24 mouse cellular contexts compared by ENCODE assay signal in the genomic region with DNA sequence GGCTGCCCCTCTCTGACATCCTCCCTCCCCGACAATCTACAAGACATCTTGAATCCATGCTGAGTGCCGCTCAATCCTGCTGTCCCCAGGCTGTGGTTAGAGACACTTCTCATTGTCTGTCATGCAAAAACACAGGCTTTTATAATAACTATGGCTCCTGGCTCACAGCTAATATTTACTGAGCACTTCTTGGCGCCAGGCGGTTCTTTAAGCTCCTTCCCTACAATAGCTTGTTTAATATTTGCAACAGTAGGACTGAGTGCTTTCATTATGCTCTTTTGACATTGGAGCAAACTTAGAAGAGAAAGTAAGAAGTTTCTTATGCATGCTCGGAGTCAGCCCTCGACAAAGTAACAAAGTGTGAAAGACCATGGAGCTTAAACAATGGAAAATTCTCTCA.
A peak's percentile ranks its signal among the peaks of the same experiment; 100 is the strongest.
DNase-seq lines count a peak whose midpoint lies in the region; ATAC-seq and TF ChIP-seq lines count a peak whose summit lies in the region.
"Had no signal": no experiment of that assay in that cellular context is flagged by ENCODE, and none has a peak within 500 bp of the region (broad histone marks: within the 10 kb centered on the region; RNA-seq: fewer than 3 reads in every experiment).

No protein-coding gene starts in this region.

- DNase-seq in lung, adult 2 months, result peak; percentile 21
- DNase-seq in lung, postnatal 10 days, result no peak
- peak; percentile 63 for DNase-seq in lung, postnatal 0 days (ENCODE audit: low spot score)
- DNase-seq in lung, postnatal 36 days, result peak; percentile 47
- DNase-seq in layer of hippocampus, postnatal 10 days (ENCODE audit: low spot score in 2 of 2), result no peak
- no peak for DNase-seq in spleen, postnatal 36 days (ENCODE audit: low spot score in 2 of 2)
- DNase-seq in forebrain, embryonic 14.5 days (ENCODE audit: low spot score), result no peak
- DNase-seq: adrenal gland, adult 2 months; adrenal gland, postnatal 10 days; adrenal gland, postnatal 25 days; cerebellum, adult 11 months; cerebellum, adult 18-20 months; cerebellum, adult 8-10 months; cerebellum, adult 9-11 months; cerebellum, postnatal 14 days; cerebellum, postnatal 36 days; embryo, embryonic 11 days had no signal

- TF ChIP-seq EP300 in lung, postnatal 0 days (IDR thresholded peaks at IDR 0.05), result peak; percentile 68

- 58% methylated on average over 6 of the region's 6 CpGs for WGBS in lung, adult 2 months
- 48% methylated on average over 6 of the region's 6 CpGs for WGBS in lung, embryonic 15.5 days
- 48% methylated on average over 6 of the region's 6 CpGs for WGBS in lung, postnatal 0 days
- 72% methylated on average over 6 of the region's 6 CpGs for WGBS in forebrain, embryonic 14.5 days

- H3K4me2 ChIP-seq in lung, embryonic 15.5 days, result no peak overlapping the region; the same call in 1 of the 2 replicates
- no peak overlapping the region; the same call in 1 of the 2 replicates for H3K4me2 ChIP-seq in lung, postnatal 0 days (replicated peaks; ENCODE audit: low read depth, low read length)
- no peak overlapping the region for H3K4me2 ChIP-seq in forebrain, embryonic 14.5 days (ENCODE audit: low read length)
- H3K4me2 ChIP-seq: embryonic facial prominence, embryonic 13.5 days; embryonic facial prominence, embryonic 15.5 days; forebrain, embryonic 12.5 days; forebrain, embryonic 15.5 days had no signal

- no peak for TF ChIP-seq CTCF in lung, adult 2 months (IDR thresholded peaks at IDR 0.05; ENCODE audit: insufficient read depth, low read length)
- no peak for TF ChIP-seq CTCF in lung, postnatal 0 days (IDR thresholded peaks at IDR 0.05)

- H3K4me1 ChIP-seq in lung, adult 2 months (ENCODE audit: control insufficient read depth, insufficient read depth, low read length), result no peaks in the 10 kb centered on the region
- H3K4me1 ChIP-seq in lung, embryonic 15.5 days, result peaks cover 9% of the 10 kb centered on the region; the same call in 1 of the 2 replicates
- no peaks in the 10 kb centered on the region for H3K4me1 ChIP-seq in lung, postnatal 0 days (ENCODE audit: insufficient read depth, low read depth, low read length)
- no peaks in the 10 kb centered on the region for H3K4me1 ChIP-seq in forebrain, embryonic 14.5 days (ENCODE audit: control insufficient read depth, insufficient read depth, low read length)
- H3K4me1 ChIP-seq: embryonic facial prominence, embryonic 15.5 days; forebrain, embryonic 10.5 days; forebrain, embryonic 12.5 days; forebrain, embryonic 15.5 days had no signal

- H3K36me3 ChIP-seq in lung, embryonic 15.5 days, result no peaks in the 10 kb centered on the region
- no peaks in the 10 kb centered on the region for H3K36me3 ChIP-seq in lung, postnatal 0 days (ENCODE audit: insufficient read depth, low read length)
- no peaks in the 10 kb centered on the region for H3K36me3 ChIP-seq in forebrain, embryonic 14.5 days (ENCODE audit: control insufficient read depth, insufficient read depth, low read length)
- H3K36me3 ChIP-seq: embryonic facial prominence, embryonic 13.5 days; embryonic facial prominence, embryonic 15.5 days; forebrain, embryonic 10.5 days; forebrain, embryonic 12.5 days; forebrain, embryonic 15.5 days had no signal

- H3K9ac ChIP-seq in lung, embryonic 15.5 days, result no peak overlapping the region
- H3K9ac ChIP-seq in lung, postnatal 0 days (replicated peaks; ENCODE audit: low read depth), result no peak overlapping the region
- no peak overlapping the region for H3K9ac ChIP-seq in forebrain, embryonic 14.5 days (ENCODE audit: low read length)
- H3K9ac ChIP-seq: embryonic facial prominence, embryonic 13.5 days; embryonic facial prominence, embryonic 15.5 days; forebrain, embryonic 12.5 days; forebrain, embryonic 15.5 days had no signal

- ATAC-seq in lung, embryonic 15.5 days (ENCODE audit: borderline replicate concordance, extremely low read depth, low FRiP score, low TSS enrichment), result peak; percentile 74
- peak; percentile 84 for ATAC-seq in lung, postnatal 0 days
- ATAC-seq in forebrain, embryonic 14.5 days, result no peak
- ATAC-seq: forebrain, embryonic 15.5 days had no signal

- H3K27ac ChIP-seq in lung, embryonic 15.5 days, result peak overlapping the region; percentile 65
- H3K27ac ChIP-seq in lung, postnatal 0 days (ENCODE audit: low read length), result no peak overlapping the region; the same call in 1 of the 2 replicates
- H3K27ac ChIP-seq in forebrain, embryonic 14.5 days (ENCODE audit: low read depth, low read length), result no peak overlapping the region
- H3K27ac ChIP-seq: embryonic facial prominence, embryonic 13.5 days; embryonic facial prominence, embryonic 15.5 days; forebrain, embryonic 10.5 days; forebrain, embryonic 12.5 days; forebrain, embryonic 15.5 days had no signal

- no peak overlapping the region for H3K4me3 ChIP-seq in lung, adult 2 months (replicated peaks; ENCODE audit: extremely low read depth, low read depth, low read length)
- no peak overlapping the region for H3K4me3 ChIP-seq in lung, embryonic 15.5 days
- no peak overlapping the region for H3K4me3 ChIP-seq in lung, postnatal 0 days (ENCODE audit: low read depth, low read length)
- H3K4me3 ChIP-seq in forebrain, embryonic 14.5 days (ENCODE audit: low read depth, low read length), result no peak overlapping the region
- H3K4me3 ChIP-seq: embryonic facial prominence, embryonic 13.5 days; embryonic facial prominence, embryonic 15.5 days; erythroblast, embryonic 14.5 days; forebrain, embryonic 10.5 days; forebrain, embryonic 12.5 days; forebrain, embryonic 15.5 days had no signal

- no peaks in the 10 kb centered on the region for H3K9me3 ChIP-seq in lung, embryonic 15.5 days
- H3K9me3 ChIP-seq in lung, postnatal 0 days (ENCODE audit: low read length), result no peaks in the 10 kb centered on the region
- H3K9me3 ChIP-seq in forebrain, embryonic 14.5 days (replicated peaks; ENCODE audit: control insufficient read depth, low read length), result no peaks in the 10 kb centered on the region
- H3K9me3 ChIP-seq: embryonic facial prominence, embryonic 13.5 days; embryonic facial prominence, embryonic 15.5 days; forebrain, embryonic 12.5 days; forebrain, embryonic 15.5 days had no signal

- no peak for TF ChIP-seq POLR2A in lung, adult 2 months (IDR thresholded peaks at IDR 0.05; ENCODE audit: borderline replicate concordance, extremely low read depth, low read depth, low read length)

- H3K27me3 ChIP-seq in lung, embryonic 15.5 days, result no peaks in the 10 kb centered on the region
- H3K27me3 ChIP-seq in lung, postnatal 0 days (replicated peaks; ENCODE audit: insufficient read depth, low read length), result no peaks in the 10 kb centered on the region
- no peaks in the 10 kb centered on the region for H3K27me3 ChIP-seq in forebrain, embryonic 14.5 days (replicated peaks; ENCODE audit: control insufficient read depth, insufficient read depth, low read length)
- H3K27me3 ChIP-seq: embryonic facial prominence, embryonic 15.5 days; forebrain, embryonic 12.5 days; forebrain, embryonic 15.5 days had no signal

Comparison
In these comparisons a context has a peak if more than half of its experiments do, and no peak if none do; other contexts are left out.
1. DNase-seq: peak in lung, adult 2 months (single experiment), lung, postnatal 0 days (single experiment) and lung, postnatal 36 days (single experiment); none in lung, postnatal 10 days (single experiment), layer of hippocampus, postnatal 10 days (0 of 2), spleen, postnatal 36 days (0 of 2) and forebrain, embryonic 14.5 days (single experiment).